Mouse (Mus musculus) common myeloid progenitor, adult 5-6 weeks (primary cell): ENCODE data around the gene Tor1b. TPM values are rescaled to one million over a fixed set of nuclear protein-coding genes. Genes with fewer than 3 reads are reported as not detected.
"Not testable (repeated sequence)": the region's sequence is repeated elsewhere in the genome, so short reads cannot be mapped to it uniquely, and the experiment has no call there.

Experiments used
- ATAC-seq: replicated peaks from 2 replicates; pipeline ENCODE4 v1.8.0; 2016; ENCODE audit warnings: low read depth, mild to moderate bottlenecking, moderate TSS enrichment, inconsistent platforms; ENCODE audit not compliant: poor library complexity, severe bottlenecking
- total RNA-seq: library from RNA; stranded (forward); fragments of 200-1000, 187-1606 nt; gene quantifications from 2 replicates; pipeline ENCODE4 v1.2.3, GENCODE M21; 2017

Tor1b gene
- total RNA-seq, 1 experiment from 2014 or later = 30.4 TPM

DNA sequence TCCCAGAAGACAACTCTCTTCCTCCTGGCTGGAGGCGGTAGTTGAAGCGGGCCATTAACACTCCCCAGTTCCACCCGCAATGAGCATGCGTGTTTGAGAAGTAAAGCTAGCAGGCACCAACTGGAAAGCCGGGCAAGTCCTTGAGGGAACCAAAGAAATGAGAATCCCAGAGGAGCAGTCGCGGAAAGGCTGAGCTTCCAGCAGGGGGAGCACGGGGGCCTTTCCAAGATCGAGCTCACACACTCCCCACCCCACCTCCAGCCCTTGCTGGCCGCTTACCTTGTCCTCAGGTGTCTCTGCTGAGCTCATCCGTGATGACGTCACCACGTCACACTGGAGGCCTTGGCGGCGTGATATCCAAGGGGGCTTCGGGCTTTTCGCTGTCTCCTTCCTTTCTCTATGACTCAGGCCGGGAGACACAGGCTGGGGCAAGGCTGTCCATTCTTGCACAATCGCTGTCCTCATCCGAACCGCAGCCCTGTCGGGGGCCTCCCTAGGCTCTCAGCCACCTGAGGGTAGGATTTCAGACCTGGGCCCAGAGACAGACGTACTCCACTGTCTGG, 23.2 kb upstream of the Tor1b start, which contains the start of gene Ptges:
Gene Ptges, minus strand, starts transcription at position 381 of the 563 bp plus-strand sequence.
- peak; percentile 64 for ATAC-seq

DNA sequence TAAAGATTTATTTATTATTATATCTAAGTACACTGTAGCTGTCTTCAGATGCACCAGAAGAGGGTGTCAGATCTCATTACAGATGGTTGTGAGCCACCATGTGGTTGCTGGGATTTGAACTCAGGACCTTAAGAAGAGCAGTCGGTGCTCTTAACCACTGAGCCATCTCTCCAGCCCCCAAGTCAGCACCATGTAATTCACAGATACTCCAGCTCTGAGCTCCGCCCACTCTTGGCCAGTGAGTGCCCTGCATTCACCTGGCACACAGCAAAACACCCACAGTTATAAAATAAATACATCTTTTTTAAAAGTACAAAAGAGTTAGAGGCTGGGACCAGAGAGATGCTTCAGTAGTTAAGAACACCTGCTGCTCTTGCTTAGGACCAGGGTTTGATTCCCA, 21.9 kb upstream of the Tor1b start:
- ATAC-seq = not testable (repeated sequence)

DNA sequence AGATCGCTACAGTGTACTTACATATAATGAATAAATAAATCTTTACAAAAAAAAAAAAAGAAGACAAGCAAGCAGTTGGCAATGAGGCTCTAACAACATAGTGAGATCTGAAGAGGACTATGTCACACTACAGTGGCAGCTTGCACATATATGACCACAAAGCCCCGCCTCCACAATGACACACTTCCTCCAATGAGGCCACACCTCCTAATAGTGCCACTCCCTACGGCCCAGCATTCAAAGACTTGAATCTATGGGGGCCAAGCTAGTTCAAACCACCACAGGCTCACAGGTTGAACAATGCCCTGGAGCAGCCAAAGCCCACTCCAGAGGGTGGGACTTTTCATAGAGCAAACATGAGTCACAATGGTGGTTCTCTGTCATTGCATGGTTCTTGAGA, 20.8 kb upstream of the Tor1b start:
- ATAC-seq = no peak

DNA sequence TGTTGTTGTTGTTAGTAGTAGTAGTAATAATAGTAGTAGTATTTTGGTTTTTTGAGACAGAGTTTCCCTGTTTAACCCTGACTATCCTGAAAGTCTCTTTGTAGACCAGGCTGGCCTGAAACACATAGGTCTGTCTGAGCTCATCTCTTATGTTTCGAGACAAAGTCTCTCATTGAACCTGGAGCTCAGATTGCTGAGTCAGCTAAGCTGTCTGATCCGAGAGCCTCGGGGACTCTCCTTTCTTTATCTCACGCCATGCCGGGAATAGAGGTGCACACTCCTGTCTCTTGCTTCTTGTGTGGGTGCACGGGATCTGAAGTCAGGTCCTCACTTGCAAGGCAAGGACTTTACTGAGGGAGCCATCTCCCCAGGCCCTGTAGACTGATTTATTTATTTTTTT, 19.7 kb upstream of the Tor1b start:
- ATAC-seq = no peak

DNA sequence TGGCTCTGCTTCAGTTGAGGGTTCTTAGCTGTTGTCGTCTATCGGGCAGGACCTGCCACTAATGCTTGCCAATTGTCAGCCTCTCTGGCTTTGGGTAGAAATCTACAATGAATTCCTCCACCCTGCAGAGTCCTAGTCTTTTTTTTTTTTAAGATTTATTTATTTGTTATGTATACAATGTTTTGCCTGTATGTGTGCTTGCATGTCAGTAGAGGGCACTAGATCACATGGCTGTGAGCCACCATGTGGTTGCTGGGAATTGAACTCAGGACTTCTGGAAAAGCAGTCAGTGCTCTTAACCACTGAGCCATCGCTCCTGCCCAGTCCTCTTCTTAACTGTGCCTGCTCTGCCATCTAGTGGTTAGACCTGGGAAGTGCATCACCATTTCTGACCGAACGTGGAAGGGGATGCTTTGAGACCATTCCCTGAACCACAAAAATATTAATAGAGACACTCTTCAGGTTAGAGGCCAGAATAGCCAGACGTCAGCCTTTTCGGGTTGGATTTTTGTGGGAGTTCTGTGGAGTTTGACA, 18.8 kb upstream of the Tor1b start:
- peak; percentile 75 for ATAC-seq

DNA sequence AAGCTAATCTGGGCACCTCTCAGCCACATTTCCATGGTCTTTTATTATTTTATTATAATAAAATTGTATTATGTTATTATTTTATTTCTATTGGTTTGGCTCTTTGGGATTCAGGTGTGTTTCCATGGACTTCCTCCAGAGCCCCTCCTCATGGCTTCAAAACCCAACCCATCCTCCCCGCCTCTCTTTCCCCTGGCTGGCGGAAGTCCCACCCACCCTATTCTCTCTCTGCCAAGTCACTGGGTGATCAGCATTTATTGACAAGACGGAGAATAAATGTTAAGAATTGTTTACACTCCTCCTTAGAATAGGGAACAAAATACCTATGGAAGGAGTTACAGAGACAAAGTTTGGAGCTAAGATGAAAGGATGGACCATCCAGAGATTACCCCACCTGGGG, 16.0 kb upstream of the Tor1b start:
- no peak for ATAC-seq

DNA sequence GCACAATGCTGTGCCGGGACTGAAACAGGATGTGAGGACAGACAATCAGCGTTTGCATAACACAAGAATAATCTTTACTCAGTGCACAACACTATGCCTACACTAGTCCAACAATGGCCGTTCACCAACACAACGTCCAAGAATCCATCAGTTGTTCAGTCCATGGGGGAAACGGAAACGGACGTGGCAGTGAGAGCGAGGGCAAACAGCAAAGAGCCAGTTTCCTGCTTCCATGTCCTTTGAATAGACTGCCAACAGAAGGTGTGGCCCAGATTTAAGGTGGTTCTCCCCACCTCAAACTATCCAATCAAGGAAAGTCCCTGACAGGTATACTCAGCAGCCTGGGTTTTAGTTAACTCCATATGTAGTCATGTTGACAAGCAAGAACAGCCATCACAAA, 15.0 kb upstream of the Tor1b start:
- ATAC-seq = no peak

DNA sequence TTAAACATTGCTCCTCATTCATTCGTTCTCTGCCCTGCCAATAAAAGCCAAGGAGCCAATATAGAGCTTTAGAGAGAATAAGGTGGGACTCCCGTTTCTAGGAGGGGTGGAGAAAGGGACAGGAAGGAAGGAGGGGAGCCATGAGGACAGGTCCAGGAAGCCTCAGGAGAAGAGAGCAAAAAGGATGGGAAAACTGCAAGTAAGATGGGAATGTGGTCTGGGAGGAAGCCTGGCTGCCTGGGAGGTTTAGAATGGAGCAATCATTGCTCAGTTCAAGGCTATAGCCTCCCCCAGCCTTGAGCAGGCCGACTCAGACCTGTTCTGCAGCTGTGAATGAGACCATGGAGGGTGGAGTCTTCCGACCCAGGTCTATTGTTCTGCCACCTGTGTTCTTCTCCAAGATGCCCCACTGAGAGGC, 14.2 kb upstream of the Tor1b start:
- no peak for ATAC-seq

DNA sequence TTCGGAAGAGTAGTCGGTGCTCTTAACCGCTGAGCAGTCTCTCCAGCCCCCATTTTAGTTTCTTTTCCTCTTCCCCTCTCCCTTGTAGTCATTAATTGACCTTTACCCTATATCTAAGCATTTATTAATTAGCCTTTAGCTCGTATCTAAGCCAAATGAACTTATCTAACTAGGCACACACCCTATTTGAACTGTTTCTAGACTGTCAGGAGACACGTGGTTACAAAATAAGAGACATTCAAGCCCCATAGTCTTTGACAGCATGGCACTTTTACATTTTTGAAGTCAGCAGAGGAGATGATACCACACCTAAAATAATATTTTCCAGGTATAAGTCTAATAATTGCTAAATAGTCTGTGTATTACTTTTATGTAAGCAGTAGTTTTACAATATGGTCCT, 11.2 kb upstream of the Tor1b start:
- ATAC-seq = no peak

DNA sequence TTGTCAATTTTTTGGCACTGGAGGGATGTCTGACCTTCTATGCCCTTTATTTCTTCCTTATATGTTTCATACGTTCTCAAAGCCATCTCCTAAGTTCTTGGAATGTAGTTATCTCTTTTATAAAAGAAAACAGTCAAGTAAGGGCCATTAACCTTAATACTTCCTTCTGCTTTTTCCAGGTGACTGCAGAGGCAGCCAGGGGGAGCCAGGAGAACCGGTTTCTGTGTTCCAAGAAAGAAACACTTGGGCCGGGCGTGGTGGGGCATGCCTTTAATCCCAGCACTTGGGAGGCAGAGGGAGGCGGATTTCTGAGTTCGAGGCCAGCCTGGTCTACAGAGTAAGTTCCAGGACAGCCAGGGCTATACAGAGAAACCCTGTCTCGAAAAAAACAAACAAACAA, 10.6 kb upstream of the Tor1b start:
- 0 out of 2 replicates have a peak, but pooled peaks have one; percentile 34 for ATAC-seq

DNA sequence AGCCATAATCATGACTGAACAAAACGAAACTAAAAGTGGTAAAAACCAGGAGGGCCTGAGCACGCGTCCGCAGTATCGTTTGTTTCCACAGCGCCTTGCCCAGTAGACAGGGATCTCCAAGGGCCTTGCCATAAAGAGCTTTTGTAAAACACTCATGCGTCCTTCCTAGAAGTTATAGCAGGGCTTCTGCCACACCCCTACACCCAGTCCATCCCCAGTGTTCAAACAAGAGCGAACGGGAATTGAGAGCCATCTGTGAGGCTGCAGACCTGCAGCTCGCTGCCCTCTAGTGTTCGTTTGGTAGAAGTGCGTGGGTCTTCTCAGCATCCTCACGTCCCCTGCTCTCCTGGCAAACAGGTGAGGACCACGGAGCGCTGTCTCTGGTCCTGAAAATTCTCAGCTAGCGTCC, 10.2 kb upstream of the Tor1b start:
- ATAC-seq = peak; percentile 98

DNA sequence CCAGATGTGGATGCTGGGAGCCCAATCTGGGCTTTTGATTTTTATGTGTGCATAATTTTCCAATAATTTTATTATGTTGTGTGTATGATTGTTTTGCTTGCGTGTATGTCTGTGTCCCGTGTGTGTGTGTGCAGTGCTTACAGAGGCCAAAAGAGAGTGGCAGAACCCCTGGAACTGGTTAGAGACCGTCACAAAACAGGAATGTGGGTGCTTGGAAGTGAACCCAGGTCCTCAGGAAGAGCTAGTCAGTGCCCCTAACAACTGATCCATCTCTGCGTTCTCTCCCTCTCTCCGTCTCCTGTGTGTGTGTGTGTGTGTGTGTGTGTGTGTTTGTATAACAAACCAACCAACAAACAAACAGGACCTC, 319 bp upstream of the Tor1b start:
- ATAC-seq = no peak

DNA sequence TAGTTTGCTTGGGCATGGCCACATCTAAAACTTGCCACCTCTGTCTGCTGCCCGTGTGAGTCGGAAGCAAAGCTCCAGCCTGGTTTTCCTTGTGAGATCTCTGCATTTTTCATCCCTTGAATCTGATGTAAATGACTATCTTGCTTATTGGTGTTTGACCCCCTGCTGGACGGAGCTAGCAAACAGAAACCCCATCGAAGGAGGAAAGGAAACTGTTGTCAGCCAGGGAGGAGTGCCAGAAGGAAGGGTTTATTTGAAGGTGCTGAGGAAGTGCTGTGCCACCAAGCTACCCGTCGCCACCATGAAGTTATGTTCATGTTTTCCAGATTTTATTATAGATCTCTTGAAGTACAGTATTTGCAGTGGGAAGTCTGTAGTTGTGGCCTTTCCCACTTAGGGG, 2.0 kb downstream of the Tor1b start:
- peak; percentile 48; the same call in 1 of the 2 replicates for ATAC-seq

DNA sequence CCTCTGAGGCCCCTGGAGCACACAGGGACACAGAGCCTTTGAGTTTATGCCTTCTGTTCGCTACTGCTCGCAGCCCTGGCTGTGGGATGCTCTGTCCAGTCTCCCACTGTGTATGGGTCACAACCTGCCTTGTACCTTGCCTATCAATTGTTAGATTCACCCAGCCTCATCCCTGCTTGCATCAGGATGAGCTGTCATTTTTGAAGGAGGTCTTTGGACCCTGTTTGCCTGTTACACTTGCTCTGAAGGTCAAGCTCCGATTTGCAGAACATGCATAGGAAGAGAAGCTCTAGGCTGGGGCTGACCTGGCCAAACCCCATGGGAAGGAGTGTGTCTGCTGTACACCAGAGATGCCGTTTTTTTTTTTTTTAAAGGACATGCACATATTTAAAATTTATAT, 4.8 kb downstream of the Tor1b start:
- ATAC-seq = no peak

DNA sequence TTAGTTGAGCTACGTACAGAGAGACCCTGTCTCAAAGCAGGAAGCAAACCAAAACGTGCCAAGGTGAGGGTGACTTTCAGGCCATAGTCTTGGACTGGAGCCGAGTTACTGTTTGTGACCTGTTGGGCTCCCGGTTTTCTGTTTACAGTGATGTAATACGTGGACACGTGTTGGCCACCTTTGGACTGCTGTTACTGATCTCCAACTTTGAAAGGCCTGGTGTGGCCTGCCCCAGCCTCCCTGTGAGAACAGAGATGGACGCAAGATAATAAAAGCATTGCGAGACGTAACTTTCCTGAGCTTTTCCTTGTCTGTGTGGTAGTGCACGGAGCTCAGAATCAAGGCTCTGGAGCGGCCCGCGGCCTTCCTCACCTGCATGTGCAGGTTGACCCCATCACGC, 6.0 kb downstream of the Tor1b start:
- no peak for ATAC-seq

DNA sequence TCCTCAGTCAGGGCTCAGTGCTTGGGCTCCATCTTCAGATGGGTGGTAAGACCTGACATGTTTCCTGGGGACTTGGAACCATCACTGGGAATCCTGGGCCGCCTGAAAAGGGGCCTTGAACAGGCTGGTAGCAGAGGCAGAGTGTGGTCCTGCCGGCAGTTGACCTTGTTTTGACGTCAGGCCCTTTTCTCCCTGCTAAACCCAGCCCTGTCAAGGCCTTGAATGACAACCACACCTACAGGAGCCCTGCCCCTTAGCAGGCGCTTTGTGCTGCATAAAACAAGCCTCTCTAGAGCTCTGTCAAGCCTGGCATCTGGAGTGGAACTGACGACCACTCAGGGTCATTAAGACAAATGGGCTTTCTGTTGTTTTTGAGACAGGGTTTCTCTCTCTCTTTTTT, 7.1 kb downstream of the Tor1b start:
- ATAC-seq = no peak

DNA sequence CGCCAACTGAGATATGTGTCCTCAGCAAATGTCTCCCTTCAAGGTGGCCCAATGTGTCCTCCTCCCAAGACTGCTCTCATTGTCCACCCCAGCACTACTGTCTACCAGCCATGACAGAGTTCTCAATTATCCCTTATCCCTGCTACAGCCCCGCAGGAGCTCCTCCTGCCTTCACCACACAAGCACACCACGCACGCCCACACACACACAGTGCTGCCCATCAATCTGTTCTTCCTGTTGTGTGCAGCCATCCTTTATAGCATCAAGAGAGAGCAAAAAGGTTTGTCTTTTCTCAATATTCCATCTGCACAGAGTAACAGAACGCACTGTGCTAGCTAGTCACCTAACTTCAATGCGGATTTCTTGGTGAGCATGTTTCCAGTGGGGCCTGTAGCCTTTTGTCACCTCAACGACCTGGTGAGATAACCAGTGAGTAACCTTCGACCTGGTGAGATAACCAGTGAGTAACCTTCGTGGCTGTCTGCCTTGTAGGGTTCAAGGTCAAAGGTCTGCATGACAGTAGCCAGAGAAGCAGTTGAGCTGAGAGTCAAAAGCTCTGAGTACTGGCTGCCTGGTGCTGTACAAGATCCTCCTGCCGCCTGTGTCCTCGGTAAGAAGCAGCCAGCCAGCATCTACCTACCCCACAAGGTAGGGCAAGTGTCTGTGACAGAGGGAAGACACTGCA, 10.0 kb downstream of the Tor1b start:
- no peak for ATAC-seq

DNA sequence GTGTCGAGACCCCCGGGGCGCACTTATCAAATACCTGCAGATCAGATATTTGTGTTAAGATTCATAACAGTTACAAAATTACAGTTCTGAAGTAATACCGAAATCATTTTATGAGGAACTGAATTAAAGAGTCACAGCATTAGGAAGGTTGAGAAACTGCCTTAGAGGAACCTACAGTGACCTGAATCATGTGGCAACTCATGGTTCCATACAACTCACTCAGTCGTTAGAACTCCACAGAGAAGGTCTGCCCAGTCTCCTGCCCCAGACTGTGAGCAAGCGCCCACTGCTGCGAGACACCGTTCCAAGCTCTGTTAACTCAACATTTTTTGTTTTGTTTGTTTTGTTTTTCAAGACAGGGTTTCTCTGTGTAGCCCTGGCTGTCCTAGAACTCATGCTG, 12.9 kb downstream of the Tor1b start:
- no peak for ATAC-seq

DNA sequence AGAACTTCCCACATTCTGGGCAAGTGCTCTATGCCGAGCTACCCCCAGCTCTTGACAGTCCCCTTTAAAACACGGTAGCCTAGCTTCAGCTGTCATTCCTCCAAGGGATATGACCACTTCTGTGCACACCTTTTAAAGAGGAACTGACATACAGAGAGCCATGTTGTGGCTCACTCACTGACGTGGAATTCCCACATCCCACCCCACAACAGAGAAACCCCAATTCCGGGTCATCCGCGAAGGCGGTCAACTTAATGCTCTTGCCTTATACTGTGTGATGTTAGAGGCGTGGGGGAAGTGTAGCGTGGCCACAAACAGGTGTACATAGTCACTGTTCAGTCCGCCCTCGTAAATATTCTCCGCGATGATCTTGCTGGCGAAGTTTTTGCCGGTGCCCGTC, 14.1 kb downstream of the Tor1b start:
- peak; percentile 45 for ATAC-seq

DNA sequence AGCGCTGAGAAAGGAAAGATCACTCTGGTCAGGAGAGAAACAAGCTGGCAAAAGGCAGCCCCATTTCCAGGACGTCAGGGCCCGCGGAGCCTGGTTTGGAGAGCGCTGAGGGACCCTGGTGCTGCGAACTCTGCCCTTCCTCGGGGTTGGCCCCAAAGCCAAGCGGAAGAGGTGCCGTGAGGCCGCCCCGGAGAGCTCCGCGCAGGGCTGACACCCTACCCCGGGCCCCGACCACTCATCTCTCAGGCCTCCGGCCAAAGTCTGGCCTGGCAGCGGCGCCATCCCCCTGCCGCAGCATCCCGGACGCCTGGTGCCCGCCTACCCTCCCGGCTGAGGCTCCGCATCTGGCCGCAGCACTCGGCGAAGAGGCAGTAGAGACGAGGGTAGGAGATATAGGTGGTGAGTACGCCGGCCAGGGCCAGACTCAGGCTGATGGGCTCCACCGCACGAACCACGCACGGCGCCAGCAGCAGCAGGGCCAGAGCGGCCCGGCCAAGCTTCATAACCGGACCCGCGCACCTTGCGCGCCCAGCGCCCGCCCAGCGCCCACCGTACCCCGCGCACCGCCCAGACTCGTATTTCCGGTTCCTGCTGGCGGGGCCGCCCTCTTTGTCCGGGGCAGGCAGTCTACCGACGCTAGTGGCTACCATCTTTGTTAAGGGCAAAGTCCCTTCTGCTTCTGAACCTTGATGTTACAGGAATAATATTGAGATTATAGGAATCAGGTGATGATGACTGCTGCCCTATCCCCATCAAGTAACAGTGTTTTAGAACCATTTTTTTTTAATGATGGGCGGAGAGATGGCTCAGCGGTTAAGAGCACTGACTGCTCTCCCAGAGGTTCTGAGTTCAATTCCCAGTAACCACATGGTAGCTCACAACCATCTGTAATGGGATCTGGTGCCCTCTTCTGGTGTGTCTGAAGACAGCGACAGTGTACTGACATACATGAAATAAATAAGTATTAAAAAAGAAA, 14.9 kb downstream of the Tor1b start, which contains the start of gene Tor1a:
Gene Tor1a, minus strand, starts transcription at position 582 of the 976 bp plus-strand sequence.
- peak; percentile 89 for ATAC-seq
